Mouse (Mus musculus): ENCODE data around the gene Fam187a. TPM values are rescaled to one million over a fixed set of nuclear protein-coding genes. Genes with fewer than 3 reads are reported as not detected.

The Fam187a gene
- polyA plus RNA-seq, 1 experiment from 2014 or later: not detected

DNA sequence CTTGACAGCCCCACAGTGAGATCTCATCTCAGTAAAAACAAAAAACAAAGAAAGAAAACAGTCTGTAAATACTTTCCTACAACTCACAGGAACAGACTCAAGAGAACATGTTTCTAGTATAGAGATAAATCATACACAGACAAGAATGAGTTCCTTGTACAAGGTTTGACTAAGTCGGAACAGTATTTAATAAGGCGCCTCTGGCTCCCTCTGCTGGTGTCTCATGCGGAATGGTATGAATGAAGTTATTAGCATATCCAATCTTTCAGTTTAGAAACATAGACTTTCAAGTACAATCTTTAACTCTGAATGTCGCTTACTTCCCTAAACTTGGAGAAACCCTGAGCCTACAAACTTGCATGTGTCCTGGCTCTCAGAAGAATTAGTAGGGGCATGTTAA, 20.7 kb upstream of the Fam187a start:
- Histone ChIP-seq H3K9ac (ENCODE audit: low read length) (no peak overlapping the region), H3K9me3 (ENCODE audit: control insufficient read depth, low read length) (no peaks in the 10 kb centered on the region), H3K4me2 (replicated peaks; ENCODE audit: low read depth) (no peak overlapping the region), H3K27me3 (ENCODE audit: control insufficient read depth, insufficient read depth, low read length) (no peaks in the 10 kb centered on the region), H3K27ac (replicated peaks) (no peak overlapping the region), H3K4me1 (replicated peaks; ENCODE audit: control insufficient read depth, insufficient read depth) (no peaks in the 10 kb centered on the region), H3K36me3 (ENCODE audit: control insufficient read depth, insufficient read depth, low read length) (peaks cover 15% of the 10 kb centered on the region), H3K4me3 (ENCODE audit: low read depth, low read length) (no peak overlapping the region)
- TF ChIP-seq CTCF (IDR thresholded peaks at IDR 0.05; ENCODE audit: low read depth): peak; percentile 91
- no peak for TF ChIP-seq EP300 (optimal IDR thresholded peaks at IDR 0.05)
- DNase-seq (ENCODE audit: low spot score) (peak; percentile 76), ATAC-seq (ENCODE audit: low FRiP score, low TSS enrichment) (no peak)
- 22% methylated on average over 4 of the region's 4 CpGs for WGBS

DNA sequence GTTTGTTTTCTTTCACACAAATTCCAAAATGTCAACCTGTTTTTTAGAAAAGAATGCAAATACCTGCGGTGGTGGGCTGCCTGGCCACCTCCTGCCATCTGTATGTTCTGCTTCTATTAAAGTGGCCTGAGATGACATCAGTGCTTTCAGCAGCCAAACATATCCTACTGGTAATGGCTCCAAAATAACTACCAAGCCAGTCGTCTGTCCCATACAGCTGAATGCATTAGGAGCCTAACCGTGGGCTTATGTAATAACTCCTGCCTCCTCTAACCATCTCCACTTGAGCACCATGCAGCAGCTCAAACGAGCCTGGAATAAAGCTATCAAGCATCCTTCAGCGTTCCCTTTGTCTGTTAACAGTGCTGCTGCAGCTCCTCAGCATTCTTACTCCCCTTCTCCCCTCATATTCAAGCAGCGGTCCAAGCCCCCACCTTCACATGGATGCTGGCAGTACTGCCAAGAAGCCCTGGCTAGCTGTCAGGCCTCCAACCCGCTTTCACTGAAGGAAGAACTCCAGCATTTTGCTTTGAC, 10.1 kb upstream of the Fam187a start:
- WGBS: 85% methylated on average over 7 of the region's 7 CpGs
- no peak for ATAC-seq (ENCODE audit: low FRiP score, low TSS enrichment)
- Histone ChIP-seq H3K27me3 (ENCODE audit: control insufficient read depth, insufficient read depth, low read length) (no peaks in the 10 kb centered on the region), H3K4me1 (replicated peaks; ENCODE audit: control insufficient read depth, insufficient read depth) (no peaks in the 10 kb centered on the region), H3K36me3 (ENCODE audit: control insufficient read depth, insufficient read depth, low read length) (peaks cover 9% of the 10 kb centered on the region; the same call in 1 of the 2 replicates), H3K4me2 (replicated peaks; ENCODE audit: low read depth) (no peak overlapping the region), H3K4me3 (ENCODE audit: low read depth, low read length) (no peak overlapping the region), H3K9me3 (ENCODE audit: control insufficient read depth, low read length) (no peaks in the 10 kb centered on the region), H3K27ac (replicated peaks) (no peak overlapping the region), H3K9ac (ENCODE audit: low read length) (no peak overlapping the region)
- TF ChIP-seq CTCF (IDR thresholded peaks at IDR 0.05; ENCODE audit: low read depth) (no peak), EP300 (optimal IDR thresholded peaks at IDR 0.05) (no peak)
- DNase-seq (ENCODE audit: low spot score): no peak

DNA sequence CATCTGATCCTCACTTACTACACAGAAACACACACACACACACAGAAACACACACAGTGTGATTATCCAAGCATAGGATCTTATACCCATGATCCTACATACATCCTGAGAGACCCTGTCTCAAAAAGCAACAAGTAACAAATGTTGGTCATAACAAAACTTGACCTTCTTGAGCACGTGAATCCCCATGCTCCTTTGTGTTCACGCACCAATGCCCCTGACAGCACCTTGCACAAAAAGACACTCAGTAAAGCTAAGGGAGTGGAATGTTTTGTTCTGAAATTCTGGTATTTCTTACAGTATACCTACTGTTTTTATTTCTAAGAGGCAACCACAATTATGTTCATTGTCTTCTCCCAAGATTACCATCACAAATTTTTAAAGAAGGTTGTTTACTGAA, 5.4 kb upstream of the Fam187a start:
- Histone ChIP-seq H3K4me3 (ENCODE audit: low read depth, low read length) (no peak overlapping the region), H3K9ac (ENCODE audit: low read length) (no peak overlapping the region), H3K27ac (replicated peaks) (no peak overlapping the region), H3K4me2 (replicated peaks; ENCODE audit: low read depth) (no peak overlapping the region), H3K27me3 (ENCODE audit: control insufficient read depth, insufficient read depth, low read length) (no peaks in the 10 kb centered on the region), H3K9me3 (ENCODE audit: control insufficient read depth, low read length) (no peaks in the 10 kb centered on the region), H3K4me1 (replicated peaks; ENCODE audit: control insufficient read depth, insufficient read depth) (0 out of 2 replicates have a peak, but pooled peaks cover 3% of the 10 kb centered on the region), H3K36me3 (ENCODE audit: control insufficient read depth, insufficient read depth, low read length) (peaks cover 2% of the 10 kb centered on the region; the same call in 1 of the 2 replicates)
- DNase-seq (ENCODE audit: low spot score) (no peak), ATAC-seq (ENCODE audit: low FRiP score, low TSS enrichment) (no peak)
- WGBS: 76% methylated on average over 2 of the region's 2 CpGs
- TF ChIP-seq EP300 (optimal IDR thresholded peaks at IDR 0.05) (no peak), CTCF (IDR thresholded peaks at IDR 0.05; ENCODE audit: low read depth) (no peak)

DNA sequence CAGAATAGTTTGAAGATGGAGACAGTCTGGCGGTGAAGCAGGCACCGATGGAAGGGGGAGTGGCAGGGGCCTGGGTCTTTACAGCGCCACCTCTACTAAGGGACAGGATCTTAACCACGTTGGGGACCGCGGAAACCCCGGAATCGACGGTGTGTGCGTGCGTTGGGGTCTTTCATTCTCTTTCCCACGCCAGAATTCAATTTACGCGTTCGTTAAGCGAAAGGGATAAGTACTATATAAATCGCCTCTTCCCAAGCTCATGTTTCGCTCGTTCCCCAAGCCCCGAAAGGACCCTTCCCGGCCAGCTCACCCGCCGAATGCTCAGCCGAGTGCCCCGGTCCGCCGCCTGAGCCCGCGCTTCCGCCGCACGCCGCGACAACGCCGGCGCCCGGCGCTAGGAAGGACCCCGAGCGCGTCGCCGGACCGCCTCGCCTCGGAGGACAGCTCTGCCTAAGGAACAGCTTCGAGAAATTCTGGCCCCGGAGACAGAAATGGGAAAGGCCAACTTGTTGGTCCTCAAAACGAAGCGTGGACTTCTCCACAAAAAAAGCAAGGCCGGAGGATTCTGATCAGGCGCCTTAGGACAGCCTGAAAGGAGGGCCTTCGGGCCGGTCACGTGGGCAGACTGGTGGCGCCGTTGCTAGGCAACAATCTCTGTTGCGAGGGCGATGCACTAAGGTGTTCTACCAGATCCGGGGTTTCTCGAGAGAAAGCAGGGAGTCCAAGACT, 4.2 kb upstream of the Fam187a start, which contains the start of the genes Eftud2 and Ccdc103:
Eftud2 (minus strand) TSS at position 401 of the 729 bp plus-strand sequence.
Ccdc103 (plus strand) TSS at position 620 of the 729 bp plus-strand sequence.
- TF ChIP-seq EP300 (optimal IDR thresholded peaks at IDR 0.05) (peak; percentile 96), CTCF (IDR thresholded peaks at IDR 0.05; ENCODE audit: low read depth) (no peak)
- DNase-seq (ENCODE audit: low spot score) (peak; percentile 94), ATAC-seq (ENCODE audit: low FRiP score, low TSS enrichment) (peak; percentile 92)
- Histone ChIP-seq H3K9me3 (ENCODE audit: control insufficient read depth, low read length) (no peaks in the 10 kb centered on the region), H3K9ac (ENCODE audit: low read length) (peak within 1 kb of the TSS; percentile 82), H3K4me3 (ENCODE audit: low read depth, low read length) (peak within 1 kb of the TSS; percentile 69), H3K4me1 (replicated peaks; ENCODE audit: control insufficient read depth, insufficient read depth) (0 out of 2 replicates have a peak, but pooled peaks cover 3% of the 10 kb centered on the region), H3K36me3 (ENCODE audit: control insufficient read depth, insufficient read depth, low read length) (no peaks in the 10 kb centered on the region; the same call in 1 of the 2 replicates), H3K4me2 (replicated peaks; ENCODE audit: low read depth) (peak within 1 kb of the TSS; percentile 75), H3K27ac (replicated peaks) (peak within 1 kb of the TSS; percentile 74), H3K27me3 (ENCODE audit: control insufficient read depth, insufficient read depth, low read length) (no peaks in the 10 kb centered on the region)
- under 1% methylated on average over 62 of the region's 62 CpGs for WGBS

DNA sequence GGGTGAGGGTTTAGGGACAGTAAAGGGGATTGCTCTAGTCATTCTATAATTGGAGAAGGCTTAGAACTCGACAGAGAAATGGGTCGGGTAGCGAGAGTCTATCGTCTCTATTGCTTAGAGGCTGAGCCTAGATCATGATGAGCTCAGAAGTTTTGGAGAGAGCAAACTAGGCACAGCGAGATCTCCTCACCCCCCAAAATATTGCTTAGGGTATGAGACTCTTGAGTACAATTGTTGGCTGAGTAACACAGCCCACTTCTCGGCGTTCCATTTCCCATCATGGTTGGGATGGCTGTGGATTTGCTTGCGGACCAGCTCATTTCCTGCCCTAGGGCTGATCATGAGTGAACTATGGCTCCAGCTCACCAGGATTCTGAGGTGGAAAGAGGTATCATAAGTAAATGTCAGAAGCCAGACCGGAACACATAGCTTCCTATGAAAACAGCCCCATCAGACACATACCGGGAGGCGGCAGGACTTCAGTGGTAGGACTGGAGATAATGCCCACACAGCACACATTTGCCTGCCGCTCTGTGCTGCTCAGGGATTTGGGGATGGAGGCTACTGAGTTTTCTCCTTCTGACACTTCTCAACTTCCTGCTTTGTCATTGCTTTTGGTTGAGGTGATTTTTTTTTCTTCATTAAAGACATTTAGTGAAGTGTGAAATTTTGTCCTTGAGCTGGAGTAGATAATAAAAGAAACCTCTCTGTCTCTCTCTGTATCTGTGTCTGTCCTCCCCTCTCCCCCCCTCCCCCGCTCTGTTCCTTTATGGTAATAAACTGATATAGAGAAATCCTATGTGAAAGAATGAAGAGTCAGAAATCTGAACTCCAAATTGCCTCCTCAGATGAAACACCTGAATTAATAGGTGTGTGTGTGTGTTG, 3.4 kb upstream of the Fam187a start:
- peak overlapping the region; percentile 75 for H3K4me2 ChIP-seq (replicated peaks; ENCODE audit: low read depth)
- ATAC-seq (ENCODE audit: low FRiP score, low TSS enrichment): no peak; the same call in 1 of the 2 replicates
- WGBS: 13% methylated on average over 13 of the region's 13 CpGs
- peak overlapping the region; percentile 69 for H3K4me3 ChIP-seq (ENCODE audit: low read depth, low read length)
- DNase-seq (ENCODE audit: low spot score): no peak
- H3K9ac ChIP-seq (ENCODE audit: low read length): peak overlapping the region; percentile 82
- H3K4me1 ChIP-seq (replicated peaks; ENCODE audit: control insufficient read depth, insufficient read depth): 0 out of 2 replicates have a peak, but pooled peaks cover 3% of the 10 kb centered on the region
- H3K27ac ChIP-seq (replicated peaks): no peak overlapping the region
- no peaks in the 10 kb centered on the region for H3K9me3 ChIP-seq (ENCODE audit: control insufficient read depth, low read length)
- no peaks in the 10 kb centered on the region for H3K27me3 ChIP-seq (ENCODE audit: control insufficient read depth, insufficient read depth, low read length)
- no peaks in the 10 kb centered on the region; the same call in 1 of the 2 replicates for H3K36me3 ChIP-seq (ENCODE audit: control insufficient read depth, insufficient read depth, low read length)
- TF ChIP-seq EP300 (optimal IDR thresholded peaks at IDR 0.05): no peak
- TF ChIP-seq CTCF (IDR thresholded peaks at IDR 0.05; ENCODE audit: low read depth): no peak

Data from stomach, postnatal 0 days (tissue).